In the genomic region with DNA sequence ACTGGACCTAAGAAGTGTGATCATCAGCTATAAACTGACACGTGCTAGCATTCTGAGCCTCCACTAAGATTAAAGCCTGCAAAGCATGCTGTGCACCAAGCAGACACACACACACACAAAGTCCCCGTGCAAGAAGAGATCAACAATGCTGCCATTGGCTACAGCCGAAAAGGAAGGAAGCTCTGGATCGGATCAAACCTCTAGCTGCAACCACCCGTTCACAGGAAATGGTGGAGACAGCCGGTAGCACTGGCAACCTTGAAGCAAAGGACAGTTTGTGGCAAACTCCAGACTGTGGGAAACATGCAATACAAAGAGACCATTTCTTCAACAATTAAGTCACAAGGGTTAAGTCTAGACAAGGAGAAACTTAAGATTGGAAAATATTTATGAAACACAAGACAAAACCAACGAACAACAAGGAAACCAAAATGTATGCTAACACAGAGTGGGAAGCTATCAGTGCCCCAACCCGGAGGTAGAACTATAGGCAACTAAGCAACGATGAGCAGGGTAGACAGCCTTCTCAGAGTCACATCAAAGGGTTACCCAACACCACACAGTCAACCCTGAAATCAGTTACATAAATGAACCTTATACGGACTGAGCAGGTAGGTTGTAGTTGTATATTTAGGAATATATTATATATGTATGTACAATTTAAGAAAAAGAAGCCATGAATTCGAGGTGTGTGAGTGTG, we compare ENCODE assay signal across 13 mouse cellular contexts. TPM values are rescaled to one million over a fixed set of nuclear protein-coding genes. Genes with fewer than 3 reads are reported as not detected.
DNase-seq lines count a peak whose midpoint lies in the region; ATAC-seq and TF ChIP-seq lines count a peak whose summit lies in the region.
"Had no signal": no experiment of that assay in that cellular context is flagged by ENCODE, and none has a peak within 500 bp of the region (broad histone marks: within the 10 kb centered on the region; RNA-seq: fewer than 3 reads in every experiment).

No protein-coding gene starts in this region.

- 52% methylated on average over 11 of the region's 11 CpGs for WGBS in lung, adult 2 months

- intact Hi-C loops in left cerebral cortex, postnatal 36 days (cut with DNase I): no loop called here

- H3K4me3 ChIP-seq in lung, adult 2 months (replicated peaks; ENCODE audit: extremely low read depth, low read depth, low read length): no peak overlapping the region
- H3K4me3 ChIP-seq in bone marrow macrophage, adult 2 months (ENCODE audit: insufficient read depth, low read length): no peak overlapping the region
- H3K4me3 ChIP-seq: heart, adult 2 months had no signal

- no peak for TF ChIP-seq CTCF in lung, adult 2 months (IDR thresholded peaks at IDR 0.05; ENCODE audit: insufficient read depth, low read length)
- TF ChIP-seq CTCF in bone marrow macrophage, adult 2 months (IDR thresholded peaks at IDR 0.05; ENCODE audit: low read depth, low read length): no peak

- ATAC-seq in megakaryocyte, adult 5-6 weeks (ENCODE audit: poor library complexity, severe bottlenecking): peak; percentile 61
- ATAC-seq: hindbrain, embryonic 16.5 days had no signal

- no peak for TF ChIP-seq POLR2A in lung, adult 2 months (IDR thresholded peaks at IDR 0.05; ENCODE audit: borderline replicate concordance, extremely low read depth, low read depth, low read length)
- no peak for TF ChIP-seq POLR2A in bone marrow macrophage, adult 2 months (IDR thresholded peaks at IDR 0.05; ENCODE audit: borderline replicate concordance, low read depth, low read length)

- H3K4me1 ChIP-seq in lung, adult 2 months (ENCODE audit: control insufficient read depth, insufficient read depth, low read length): no peaks in the 10 kb centered on the region; the same call in 1 of the 2 replicates
- peaks cover 29% of the 10 kb centered on the region for H3K4me1 ChIP-seq in bone marrow macrophage, adult 2 months (ENCODE audit: control insufficient read depth, insufficient read depth, low read length)

- peak; percentile 13 for DNase-seq in lung, postnatal 14 days
- no peak for DNase-seq in lung, adult 2 months
- DNase-seq in thymus, postnatal 25 days: peak; percentile 70
- DNase-seq in adrenal gland, adult 18-20 months (ENCODE audit: low spot score in 2 of 2): no peak
- DNase-seq in right cerebral cortex, postnatal 25 days: no peak
- no peak for DNase-seq in left cerebral cortex, postnatal 36 days (ENCODE audit: low spot score in 2 of 2)
- DNase-seq: cerebellum, postnatal 14 days; kidney, postnatal 25 days; lung, embryonic 14.5 days had no signal

- H3K27ac ChIP-seq in bone marrow macrophage, adult 2 months (ENCODE audit: insufficient read depth, low read depth, low read length): peak overlapping the region; percentile 22
- H3K27ac ChIP-seq: heart, adult 2 months had no signal

RNA-seq across cellular contexts. Expression of a gene that starts 26.4 kb away (rescaled TPM):
- 17.2 and 18.8 TPM in 2 replicates for polyA plus RNA-seq in lung, adult 2 months (2012; rRNA removed)
- 54.3 and 57.8 TPM in 2 replicates for polyA plus RNA-seq in bone marrow macrophage, adult 2 months (2012; ENCODE audit: insufficient read depth, insufficient read length, missing spikeins)
- 281 and 294 TPM in 2 replicates for total RNA-seq in megakaryocyte, adult 5-6 weeks (2015)
- 116 and 124 TPM in 2 replicates for total RNA-seq in megakaryocyte, adult 5-6 weeks (2017)
- total RNA-seq in adrenal gland, adult 18-20 months (2021): 10 to 100 TPM; 57.0 to 65.2 TPM
- 10 to 100 TPM; 51.5 to 67.5 TPM for total RNA-seq in left cerebral cortex, postnatal 36 days (2021)

RNA-seq across cellular contexts. Expression of a gene that starts 51.8 kb away (rescaled TPM):
- 16.5 and 18.2 TPM in 2 replicates for polyA plus RNA-seq in lung, adult 2 months (2012; rRNA removed)
- polyA plus RNA-seq in bone marrow macrophage, adult 2 months (2012; ENCODE audit: insufficient read depth, insufficient read length, missing spikeins): 30.7 and 34.6 TPM in 2 replicates
- total RNA-seq in megakaryocyte, adult 5-6 weeks (2015): 53.0 and 55.2 TPM in 2 replicates
- 43.8 and 44.6 TPM in 2 replicates for total RNA-seq in megakaryocyte, adult 5-6 weeks (2017)
- total RNA-seq in adrenal gland, adult 18-20 months (2021): 10 to 100 TPM; 46.2 to 61.5 TPM
- total RNA-seq in left cerebral cortex, postnatal 36 days (2021): 10 to 100 TPM; 73.4 to 88.4 TPM

Comparison
In these comparisons a context has a peak if more than half of its experiments do, and no peak if none do; other contexts are left out.
1. DNase-seq: peak in lung, postnatal 14 days (single experiment) and thymus, postnatal 25 days (single experiment); none in lung, adult 2 months (single experiment), adrenal gland, adult 18-20 months (0 of 2), right cerebral cortex, postnatal 25 days (single experiment) and left cerebral cortex, postnatal 36 days (0 of 2).